Mouse (Mus musculus): ENCODE measurements at regions not wholly inside any gene's neighbourhood (a gene's known extent, or its start where the extent isn't known, plus 50 kb on each side); places are given as distances from the start of the nearest gene placed in this dataset.

GRCm38 (mm10) chr14:25135371-25135770 is 323.6 kb upstream of the Zmiz1 start:
- no peak for TF ChIP-seq GATA1 (IDR thresholded peaks at IDR 0.05; ENCODE audit: low read depth, low read length)
- no peak for TF ChIP-seq ETS1 (IDR thresholded peaks at IDR 0.05; ENCODE audit: low read depth, low read length)
- no peak for TF ChIP-seq TCF12 (IDR thresholded peaks at IDR 0.05; ENCODE audit: low read depth, low read length)
- TF ChIP-seq GABPA (IDR thresholded peaks at IDR 0.05; ENCODE audit: low read depth, low read length): no peak
- no peak for TF ChIP-seq E2F4 (IDR thresholded peaks at IDR 0.05; ENCODE audit: borderline replicate concordance, low read depth, low read length)
- no peak for TF ChIP-seq MAX (IDR thresholded peaks at IDR 0.05; ENCODE audit: low read length)
- TF ChIP-seq POLR2A (IDR thresholded peaks at IDR 0.05; ENCODE audit: control insufficient read depth in 1 of 2, insufficient read depth in 1 of 2, low read depth in 1 of 2, low read length in 2 of 2, poor library complexity in 1 of 2): no peak
- no peak for TF ChIP-seq MYB (IDR thresholded peaks at IDR 0.05; ENCODE audit: low read depth, low read length)
- no peak for TF ChIP-seq RCOR1 (IDR thresholded peaks at IDR 0.05; ENCODE audit: low read depth, low read length)
- TF ChIP-seq USF2 (IDR thresholded peaks at IDR 0.05; ENCODE audit: borderline replicate concordance in 1 of 2, insufficient read depth in 1 of 2, low read depth in 1 of 2, low read length in 2 of 2): no peak
- TF ChIP-seq CHD1 (IDR thresholded peaks at IDR 0.05; ENCODE audit: low read depth, low read length): no peak
- TF ChIP-seq CTCF (IDR thresholded peaks at IDR 0.05 in 2 of 3, conservative IDR thresholded peaks at IDR 0.05 in 1 of 3; ENCODE audit: control insufficient read depth in 1 of 3, insufficient read depth in 1 of 3, low read depth in 2 of 3, low read length in 3 of 3, poor library complexity in 1 of 3, severe bottlenecking in 1 of 3): no peak
- H3K9me3 ChIP-seq (replicated peaks; ENCODE audit: insufficient read depth, low read length): no peaks in the 10 kb centered on the region

GRCm38 (mm10) chr14:25137312-25137711 is 321.7 kb upstream of the Zmiz1 start:
- Histone ChIP-seq H3K9ac (ENCODE audit: control insufficient read depth, low read depth, low read length, poor library complexity, severe bottlenecking) (no peak overlapping the region), H3K4me1 (ENCODE audit: control insufficient read depth in 1 of 2, insufficient read depth in 2 of 2, low read length in 2 of 2) (no peaks in the 10 kb centered on the region), H3K9me3 (replicated peaks; ENCODE audit: insufficient read depth, low read length) (no peaks in the 10 kb centered on the region), H3K27me3 (ENCODE audit: control insufficient read depth in 1 of 2, insufficient read depth in 2 of 2, low read length in 2 of 2) (no peaks in the 10 kb centered on the region), H3K36me3 (ENCODE audit: control insufficient read depth in 1 of 2, insufficient read depth in 2 of 2, low read length in 2 of 2) (no peaks in the 10 kb centered on the region), H3K27ac (ENCODE audit: control insufficient read depth, low read depth, low read length) (no peak overlapping the region), H3K4me3 (ENCODE audit: control insufficient read depth in 1 of 2, insufficient read depth in 1 of 2, low read depth in 2 of 2, low read length in 2 of 2) (no peak overlapping the region), H3K79me2 (ENCODE audit: control insufficient read depth, insufficient read depth, low read length, poor library complexity) (no peaks in the 10 kb centered on the region)
- TF ChIP-seq CHD2 (IDR thresholded peaks at IDR 0.05; ENCODE audit: low read length): no peak
- TF ChIP-seq ZNF384 (IDR thresholded peaks at IDR 0.05; ENCODE audit: low read depth, low read length): no peak
- TF ChIP-seq HCFC1 (IDR thresholded peaks at IDR 0.05; ENCODE audit: low read depth, low read length): no peak
- TF ChIP-seq MYC (IDR thresholded peaks at IDR 0.05; ENCODE audit: low read depth, low read length): no peak
- no peak for TF ChIP-seq MAFK (IDR thresholded peaks at IDR 0.05; ENCODE audit: borderline replicate concordance, low read depth, low read length)
- no peak for DNase-seq (ENCODE audit: low read depth, low spot score)

More at GRCm38 (mm10) chr14:25135371-25135770, 323.6 kb upstream of the Zmiz1 start:
- no peak for DNase-seq (ENCODE audit: low read depth, low spot score)
- H3K4me3 ChIP-seq (ENCODE audit: control insufficient read depth in 1 of 2, insufficient read depth in 1 of 2, low read depth in 2 of 2, low read length in 2 of 2): no peak overlapping the region
- H3K79me2 ChIP-seq (ENCODE audit: control insufficient read depth, insufficient read depth, low read length, poor library complexity): no peaks in the 10 kb centered on the region
- no peak overlapping the region for H3K27ac ChIP-seq (ENCODE audit: control insufficient read depth, low read depth, low read length)
- H3K36me3 ChIP-seq (ENCODE audit: control insufficient read depth in 1 of 2, insufficient read depth in 2 of 2, low read length in 2 of 2): no peaks in the 10 kb centered on the region
- no peaks in the 10 kb centered on the region for H3K4me1 ChIP-seq (ENCODE audit: control insufficient read depth in 1 of 2, insufficient read depth in 2 of 2, low read length in 2 of 2)
- no peaks in the 10 kb centered on the region for H3K27me3 ChIP-seq (ENCODE audit: control insufficient read depth in 1 of 2, insufficient read depth in 2 of 2, low read length in 2 of 2)
- H3K9ac ChIP-seq (ENCODE audit: control insufficient read depth, low read depth, low read length, poor library complexity, severe bottlenecking): no peak overlapping the region
